Mouse (Mus musculus) liver, adult 2 months (tissue): ENCODE results near the gene Sept9. TPM values are rescaled to one million over a fixed set of nuclear protein-coding genes. Genes with fewer than 3 reads are reported as not detected.

Experiments used
- DNase-seq: peaks from one replicate; pipeline ENCODE4 v3.0.0-alpha.2; 2011; ENCODE audit warnings: low read depth, low spot score; ENCODE audit errors: extremely low read depth
- H3K27ac ChIP-seq: fragments of 200-500 bp; replicated peaks from 2 replicates; pipeline ENCODE4 v1.5.1; 2012; ENCODE audit warnings: low read depth, mild to moderate bottlenecking, control low read depth, inconsistent platforms, low read length; ENCODE audit not compliant: insufficient read depth
- H3K27me3 ChIP-seq: fragments of 200-500 bp; 2 replicates; pipeline ENCODE4 v1.6.1; 2012; ENCODE audit warnings: mild to moderate bottlenecking, moderate library complexity, low read length, inconsistent platforms; ENCODE audit not compliant: control insufficient read depth, insufficient read depth
- H3K36me3 ChIP-seq: fragments of 200-500 bp; 2 replicates; pipeline ENCODE4 v1.6.1; 2012; ENCODE audit warnings: low read length, inconsistent platforms; ENCODE audit not compliant: control insufficient read depth, insufficient read depth
- H3K4me1 ChIP-seq: fragments of 200-500 bp; 2 replicates; pipeline ENCODE4 v1.6.1; 2011; ENCODE audit warnings: low read length; ENCODE audit not compliant: control insufficient read depth, insufficient read depth
- H3K4me3 ChIP-seq: fragments of 200-500 bp; 2 replicates; pipeline ENCODE4 v1.5.1; 2011; ENCODE audit warnings: low read depth, mild to moderate bottlenecking, control low read depth, low read length, moderate library complexity; ENCODE audit not compliant: insufficient read depth
- H3K79me2 ChIP-seq: fragments of 200-500 bp; 2 replicates; pipeline ENCODE4 v1.6.1; 2012; ENCODE audit warnings: inconsistent platforms, mild to moderate bottlenecking, low read length, moderate library complexity; ENCODE audit not compliant: control insufficient read depth, insufficient read depth
- H3K9ac ChIP-seq: fragments of 200-500 bp; 2 replicates; pipeline ENCODE4 v1.6.1; 2012; ENCODE audit warnings: low read depth, mild to moderate bottlenecking, control low read depth, inconsistent platforms, low read length
- CTCF ChIP-seq: fragments of 200-500 bp; IDR thresholded peaks from 2 replicates; pipeline ENCODE4 v1.5.1; 2011; ENCODE audit warnings: low read depth, low read length, control low read depth
- POLR2A ChIP-seq: fragments of 200-500 bp; IDR thresholded peaks from 2 replicates; pipeline ENCODE4 v1.6.1; 2011; ENCODE audit warnings: low read length, control low read depth; ENCODE audit not compliant: insufficient read depth; ENCODE audit errors: extremely low read depth
- WGBS: fragments of 180-500 bp; shearing (Covaris S2); methylation state at CpG from one replicate; pipeline ENCODE4 v1.1.7; 2018; 5-methylcytosine and 5-hydroxymethylcytosine counted together
- polyA plus RNA-seq: library from polyadenylated mRNA; depleted of rRNA; stranded (reverse); fragments of >200 nt; gene quantifications from 2 replicates; pipeline ENCODE4 v1.2.3, GENCODE M21; 2012
- total RNA-seq: library from RNA; depleted of rRNA; stranded (reverse); fragments of >200 nt; gene quantifications from 2 replicates; pipeline ENCODE4 v1.2.3, GENCODE M21; 2014

The Sept9 gene
- total and polyA plus RNA-seq, 2 experiments: 18.8 to 21.2 TPM

GRCm38 (mm10) chr11:117349429-117350363, 150.2 kb downstream of the Sept9 start:
- H3K9ac ChIP-seq: no peak overlapping the region
- H3K4me1 ChIP-seq: peaks cover 14% of the 10 kb centered on the region
- H3K36me3 ChIP-seq: peaks cover 7% of the 10 kb centered on the region
- WGBS: 66% methylated on average over 20 of the region's 20 CpGs
- DNase-seq: no peak
- H3K4me3 ChIP-seq: no peak overlapping the region
- TF ChIP-seq POLR2A: no peak
- TF ChIP-seq CTCF: no peak
- peaks cover 36% of the 10 kb centered on the region for H3K79me2 ChIP-seq
- H3K27me3 ChIP-seq: no peaks in the 10 kb centered on the region
- H3K27ac ChIP-seq: peak overlapping the region; percentile 5

DNA sequence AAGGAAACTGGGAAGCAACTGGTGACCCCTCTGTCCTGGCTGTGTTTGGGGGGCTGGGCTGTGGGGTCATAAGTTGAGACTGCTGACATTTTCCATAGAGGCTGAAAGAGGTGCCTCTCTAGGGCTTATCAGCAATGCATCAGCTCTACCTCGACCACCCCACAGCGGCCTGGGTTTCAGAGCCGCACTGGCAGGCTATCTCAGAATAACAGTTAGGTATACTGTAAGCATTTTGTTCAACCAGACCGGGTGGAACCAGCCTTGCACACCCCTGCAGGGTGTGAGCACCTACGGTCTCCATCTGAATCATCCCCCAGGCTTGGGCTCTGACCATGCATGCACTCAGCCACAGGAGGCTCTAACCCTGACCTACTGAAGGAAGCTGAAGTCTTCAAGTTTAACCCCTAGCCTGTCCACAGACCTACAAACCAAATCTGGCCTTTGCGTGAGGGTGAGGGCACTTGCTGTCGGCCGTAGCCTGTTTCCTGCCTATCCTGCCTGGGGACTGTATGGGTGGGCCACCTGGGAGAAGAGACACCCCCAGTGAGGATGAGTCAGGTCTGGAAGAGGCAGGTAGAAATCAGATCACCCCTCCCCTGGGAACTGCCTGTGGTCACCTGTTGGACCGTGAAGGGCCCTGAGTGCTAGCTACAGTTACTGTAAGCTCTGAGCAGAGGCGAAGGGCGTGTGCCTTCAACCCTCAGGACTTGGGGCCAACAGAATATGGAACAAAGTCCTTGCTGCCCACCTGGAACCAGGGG, 151.2 kb downstream of the Sept9 start:
- Histone ChIP-seq H3K27ac (peak overlapping the region; percentile 5; the same call in 1 of the 2 replicates), H3K4me3 (no peak overlapping the region), H3K27me3 (no peaks in the 10 kb centered on the region), H3K79me2 (peaks cover 27% of the 10 kb centered on the region), H3K9ac (no peak overlapping the region), H3K4me1 (peaks cover 8% of the 10 kb centered on the region), H3K36me3 (peaks cover 10% of the 10 kb centered on the region)
- WGBS: 82% methylated on average over 11 of the region's 11 CpGs
- TF ChIP-seq CTCF (no peak), POLR2A (no peak)
- DNase-seq: no peak

- WGBS: 83% methylated on average over 11 of the region's 11 CpGs
Measured at GRCm38 (mm10) chr11:117353126-117353525, 153.7 kb downstream of the Sept9 start.

DNA sequence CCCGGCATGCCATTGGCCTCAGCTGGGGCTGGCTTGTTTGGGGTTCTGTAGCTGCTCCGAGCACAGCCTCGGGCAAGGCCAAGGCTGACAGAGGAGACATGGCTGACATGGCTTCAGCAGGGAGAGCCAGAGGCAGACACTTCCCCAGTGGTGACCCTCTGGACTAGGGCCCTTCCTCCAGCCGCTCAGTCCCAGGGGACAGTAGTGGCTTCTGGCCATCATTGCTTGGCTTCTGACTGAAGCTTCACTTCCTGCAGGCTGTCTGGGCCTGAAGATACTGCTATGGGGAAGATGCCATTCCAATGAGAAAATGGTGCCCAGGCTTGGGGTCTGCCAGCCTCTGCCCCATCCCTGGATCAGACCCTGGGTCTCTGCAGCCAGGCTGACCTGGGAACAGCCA, 154.6 kb downstream of the Sept9 start:
- WGBS: 76% methylated on average over 4 of the region's 4 CpGs
- Histone ChIP-seq H3K36me3 (peaks cover 25% of the 10 kb centered on the region), H3K27ac (0 out of 2 replicates have a peak overlapping the region, but pooled peaks have one; percentile 11), H3K9ac (no peak overlapping the region), H3K79me2 (peaks cover 4% of the 10 kb centered on the region; the same call in 1 of the 2 replicates), H3K4me3 (no peak overlapping the region), H3K27me3 (no peaks in the 10 kb centered on the region), H3K4me1 (no peaks in the 10 kb centered on the region)
- no peak for TF ChIP-seq CTCF
- no peak for TF ChIP-seq POLR2A
- DNase-seq: no peak

More at GRCm38 (mm10) chr11:117353126-117353525, 153.7 kb downstream of the Sept9 start:
- Histone ChIP-seq H3K9ac (no peak overlapping the region), H3K27me3 (no peaks in the 10 kb centered on the region), H3K4me1 (no peaks in the 10 kb centered on the region), H3K27ac (no peak overlapping the region), H3K79me2 (peaks cover 10% of the 10 kb centered on the region; the same call in 1 of the 2 replicates), H3K4me3 (no peak overlapping the region), H3K36me3 (peaks cover 17% of the 10 kb centered on the region)
- DNase-seq: no peak
- TF ChIP-seq CTCF (no peak), POLR2A (no peak)

- Histone ChIP-seq H3K9ac (no peak overlapping the region), H3K79me2 (no peaks in the 10 kb centered on the region; the same call in 1 of the 2 replicates), H3K27me3 (no peaks in the 10 kb centered on the region), H3K4me1 (no peaks in the 10 kb centered on the region), H3K27ac (no peak overlapping the region), H3K4me3 (no peak overlapping the region), H3K36me3 (peaks cover 29% of the 10 kb centered on the region)
- TF ChIP-seq POLR2A (no peak), CTCF (no peak)
- WGBS: 61% methylated on average over 3 of the region's 3 CpGs
- no peak for DNase-seq
Measured at GRCm38 (mm10) chr11:117356937-117357336, 157.5 kb downstream of the Sept9 start.
